Mouse (Mus musculus) cortical plate, adult 2 months (tissue): ENCODE measurements around the gene Fam104a.

Experiments
- CTCF ChIP-seq: fragments of 200-500 bp; IDR thresholded peaks from 2 replicates; pipeline ENCODE4 v1.5.1; 2011; ENCODE audit warnings: mild to moderate bottlenecking, control low read depth, low read length; ENCODE audit not compliant: insufficient read depth; ENCODE audit errors: extremely low read depth
- POLR2A ChIP-seq: fragments of 200-500 bp; IDR thresholded peaks from 2 replicates; pipeline ENCODE4 v1.6.1; 2011; ENCODE audit warnings: mild to moderate bottlenecking, low read length, control low read depth; ENCODE audit not compliant: insufficient read depth; ENCODE audit errors: extremely low read depth

DNA sequence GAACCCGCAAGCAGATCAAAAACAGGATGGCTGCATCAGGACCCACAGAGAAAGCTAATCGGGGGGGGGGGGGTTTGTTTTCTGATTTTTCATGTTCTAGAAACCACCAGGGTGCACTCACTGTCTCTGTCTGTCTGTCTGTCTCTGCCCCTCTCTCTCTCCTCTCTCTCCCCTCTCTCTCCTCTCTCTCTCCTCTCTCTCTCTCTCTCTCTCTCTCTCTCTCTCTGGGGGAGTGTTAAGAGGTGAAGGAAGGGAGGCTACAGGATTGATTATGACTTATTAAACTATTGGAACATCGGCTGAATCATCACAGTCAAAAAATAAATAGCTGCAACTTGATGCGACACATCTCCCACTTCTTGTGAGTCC lies 65.7 kb downstream of the Fam104a start:
- TF ChIP-seq POLR2A: no peak
- TF ChIP-seq CTCF: no peak
